Mouse (Mus musculus): ENCODE data around the gene Snrnp35. TPM values are rescaled to one million over a fixed set of nuclear protein-coding genes. Genes with fewer than 3 reads are reported as not detected.
A peak's percentile ranks its signal among the peaks of the same experiment; 100 is the strongest.
"Not testable (repeated sequence)": the region's sequence is repeated elsewhere in the genome, so short reads cannot be mapped to it uniquely, and the experiment has no call there.

The Snrnp35 gene
- total RNA-seq, 2 experiments from 2014 or later: 6.0 TPM; not detected in 1

GRCm38 (mm10) chr5:124460922-124461321, 22.0 kb upstream of the Snrnp35 start:
- ATAC-seq (replicated peaks; ENCODE audit: low FRiP score, poor library complexity, severe bottlenecking): not testable (repeated sequence)

GRCm38 (mm10) chr5:124462297-124463025, 20.5 kb upstream of the Snrnp35 start:
- no peak for ATAC-seq (replicated peaks; ENCODE audit: low FRiP score, poor library complexity, severe bottlenecking)

- no peak for ATAC-seq (replicated peaks; ENCODE audit: low FRiP score, poor library complexity, severe bottlenecking)
Measured at GRCm38 (mm10) chr5:124463462-124463861, 19.5 kb upstream of the Snrnp35 start.

GRCm38 (mm10) chr5:124464905-124465304, 18.0 kb upstream of the Snrnp35 start:
- ATAC-seq (replicated peaks; ENCODE audit: low FRiP score, poor library complexity, severe bottlenecking): no peak

GRCm38 (mm10) chr5:124467766-124468165, 15.2 kb upstream of the Snrnp35 start:
- no peak for ATAC-seq (replicated peaks; ENCODE audit: low FRiP score, poor library complexity, severe bottlenecking)

- no peak for ATAC-seq (replicated peaks; ENCODE audit: low FRiP score, poor library complexity, severe bottlenecking)
Measured at GRCm38 (mm10) chr5:124468365-124468764, 14.6 kb upstream of the Snrnp35 start.

GRCm38 (mm10) chr5:124469486-124469885, 13.4 kb upstream of the Snrnp35 start:
- no peak for ATAC-seq (replicated peaks; ENCODE audit: low FRiP score, poor library complexity, severe bottlenecking)

- ATAC-seq (replicated peaks; ENCODE audit: low FRiP score, poor library complexity, severe bottlenecking): no peak
Measured at GRCm38 (mm10) chr5:124470591-124471171, 12.3 kb upstream of the Snrnp35 start.

GRCm38 (mm10) chr5:124478873-124479204, 4.1 kb upstream of the Snrnp35 start:
- ATAC-seq (replicated peaks; ENCODE audit: low FRiP score, poor library complexity, severe bottlenecking): no peak

GRCm38 (mm10) chr5:124480119-124480518, 2.8 kb upstream of the Snrnp35 start:
- no peak for ATAC-seq (replicated peaks; ENCODE audit: low FRiP score, poor library complexity, severe bottlenecking)

GRCm38 (mm10) chr5:124481714-124482113, 1.2 kb upstream of the Snrnp35 start:
- no peak for ATAC-seq (replicated peaks; ENCODE audit: low FRiP score, poor library complexity, severe bottlenecking)

GRCm38 (mm10) chr5:124482436-124482965, 433 bp upstream of the Snrnp35 start:
- ATAC-seq (replicated peaks; ENCODE audit: low FRiP score, poor library complexity, severe bottlenecking): peak; percentile 9; the same call in 1 of the 2 replicates

- ATAC-seq (replicated peaks; ENCODE audit: low FRiP score, poor library complexity, severe bottlenecking): peak; percentile 42
Measured at GRCm38 (mm10) chr5:124483655-124484396, 892 bp downstream of the Snrnp35 start.

- ATAC-seq (replicated peaks; ENCODE audit: low FRiP score, poor library complexity, severe bottlenecking): no peak
Measured at GRCm38 (mm10) chr5:124485654-124486053, 2.7 kb downstream of the Snrnp35 start.

- ATAC-seq (replicated peaks; ENCODE audit: low FRiP score, poor library complexity, severe bottlenecking): no peak
Measured at GRCm38 (mm10) chr5:124488885-124489284, 6.0 kb downstream of the Snrnp35 start.

- no peak for ATAC-seq (replicated peaks; ENCODE audit: low FRiP score, poor library complexity, severe bottlenecking)
Measured at GRCm38 (mm10) chr5:124491732-124492131, 8.8 kb downstream of the Snrnp35 start.

GRCm38 (mm10) chr5:124492618-124493017, 9.7 kb downstream of the Snrnp35 start:
- no peak for ATAC-seq (replicated peaks; ENCODE audit: low FRiP score, poor library complexity, severe bottlenecking)

GRCm38 (mm10) chr5:124493455-124493854, 10.5 kb downstream of the Snrnp35 start:
- no peak for ATAC-seq (replicated peaks; ENCODE audit: low FRiP score, poor library complexity, severe bottlenecking)

GRCm38 (mm10) chr5:124495547-124495946, 12.6 kb downstream of the Snrnp35 start:
- no peak for ATAC-seq (replicated peaks; ENCODE audit: low FRiP score, poor library complexity, severe bottlenecking)

- peak; percentile 78 for ATAC-seq (replicated peaks; ENCODE audit: low FRiP score, poor library complexity, severe bottlenecking)
Measured at GRCm38 (mm10) chr5:124496614-124497514, 13.9 kb downstream of the Snrnp35 start.
